Comparison of ENCODE assay signal across 1 mouse cellular context in the genomic region with DNA sequence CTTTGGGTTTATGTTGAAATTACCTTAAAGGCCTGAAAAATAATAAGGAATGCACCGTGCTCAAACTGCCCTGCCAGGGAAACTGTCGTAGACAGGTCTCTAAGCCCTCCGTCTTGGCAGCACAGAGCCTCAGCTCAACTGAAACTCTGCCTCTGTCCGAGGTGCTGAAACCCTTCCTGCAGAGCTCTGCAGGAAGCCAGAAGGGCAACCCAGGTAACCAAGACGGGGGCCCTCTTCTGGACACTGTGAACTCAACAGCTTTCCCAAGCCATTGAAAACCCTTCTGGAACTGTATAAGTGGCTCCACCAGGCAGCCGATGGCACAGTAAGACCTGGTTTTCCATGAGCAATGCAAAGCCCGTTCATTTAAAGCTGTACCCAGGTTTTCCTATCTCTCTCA.
TF ChIP-seq lines count a peak whose summit lies in the region.

No protein-coding gene starts in this region.

TF ChIP-seq in CH12.LX, 34 proteins besides CTCF, POLR2A, EP300 and RAD21 (continued from another document):
- TF ChIP-seq ELF1 (IDR thresholded peaks at IDR 0.05; ENCODE audit: low read depth, low read length): 0 out of 2 replicates have a peak, but pooled peaks have one; percentile 25
